Mouse (Mus musculus): ENCODE data around the gene Acsbg2. TPM values are rescaled to one million over a fixed set of nuclear protein-coding genes. Genes with fewer than 3 reads are reported as not detected.

Acsbg2 gene
- total and polyA plus RNA-seq, 2 experiments from 2014 or later = not detected

DNA sequence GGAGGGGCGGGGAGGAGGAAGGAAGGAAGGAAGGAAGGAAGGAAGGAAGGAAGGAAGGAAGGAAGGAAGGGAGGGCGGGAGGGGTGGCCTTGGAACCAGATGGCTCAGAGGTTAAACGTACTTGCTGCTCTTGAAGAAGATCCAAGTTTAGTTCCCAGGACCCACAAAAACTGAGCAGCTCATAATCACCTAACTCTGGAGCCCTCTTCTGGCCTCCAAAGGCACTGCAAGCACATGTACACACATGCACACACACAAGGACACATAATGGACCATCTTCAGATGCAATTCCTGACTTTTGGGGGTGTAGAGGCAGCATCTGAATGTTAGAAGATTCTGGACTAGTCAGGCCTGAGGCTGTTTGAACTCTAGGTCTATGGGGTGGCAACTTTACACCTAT, 13.8 kb upstream of the Acsbg2 start:
- H3K9ac ChIP-seq (replicated peaks; ENCODE audit: low read length) = no peak overlapping the region
- TF ChIP-seq CTCF (IDR thresholded peaks at IDR 0.05; ENCODE audit: low read depth) = peak; percentile 48
- no peaks in the 10 kb centered on the region for H3K4me1 ChIP-seq (ENCODE audit: insufficient read depth, low read length)
- H3K27me3 ChIP-seq (ENCODE audit: insufficient read depth, low read length) = no peaks in the 10 kb centered on the region
- no peak overlapping the region for H3K27ac ChIP-seq
- H3K36me3 ChIP-seq (ENCODE audit: insufficient read depth, low read length) = peaks cover 17% of the 10 kb centered on the region; the same call in 1 of the 2 replicates
- no peak overlapping the region for H3K4me2 ChIP-seq (ENCODE audit: low read depth, low read length)
- DNase-seq (ENCODE audit: low spot score) = no peak
- no peaks in the 10 kb centered on the region for H3K9me3 ChIP-seq (ENCODE audit: low read length)
- no peak overlapping the region for H3K4me3 ChIP-seq (ENCODE audit: low read length)
- ATAC-seq = no peak
- 79% methylated on average over 2 of the region's 3 CpGs for WGBS

DNA sequence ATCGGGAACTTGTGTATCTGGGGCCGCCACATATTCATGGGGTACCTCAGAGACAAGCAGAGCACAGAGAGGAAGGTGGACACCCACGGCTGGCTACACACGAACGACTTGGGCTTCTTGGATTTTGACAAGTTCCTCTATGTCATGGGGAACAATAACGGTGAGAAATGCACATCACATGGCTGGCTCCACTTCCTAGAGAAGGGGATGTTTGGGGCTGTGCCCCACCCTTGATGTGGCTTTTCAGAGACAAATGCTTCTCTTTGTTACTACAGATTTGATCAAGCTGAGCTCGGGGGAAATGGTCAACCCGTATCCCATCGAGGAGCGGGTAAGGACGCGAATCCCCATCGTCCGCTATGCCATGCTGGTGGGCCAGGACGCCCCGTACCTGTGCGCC, 10.6 kb upstream of the Acsbg2 start:
- no peak for TF ChIP-seq CTCF (IDR thresholded peaks at IDR 0.05; ENCODE audit: low read depth)
- H3K27me3 ChIP-seq (ENCODE audit: insufficient read depth, low read length) = no peaks in the 10 kb centered on the region
- DNase-seq (ENCODE audit: low spot score) = no peak

DNA sequence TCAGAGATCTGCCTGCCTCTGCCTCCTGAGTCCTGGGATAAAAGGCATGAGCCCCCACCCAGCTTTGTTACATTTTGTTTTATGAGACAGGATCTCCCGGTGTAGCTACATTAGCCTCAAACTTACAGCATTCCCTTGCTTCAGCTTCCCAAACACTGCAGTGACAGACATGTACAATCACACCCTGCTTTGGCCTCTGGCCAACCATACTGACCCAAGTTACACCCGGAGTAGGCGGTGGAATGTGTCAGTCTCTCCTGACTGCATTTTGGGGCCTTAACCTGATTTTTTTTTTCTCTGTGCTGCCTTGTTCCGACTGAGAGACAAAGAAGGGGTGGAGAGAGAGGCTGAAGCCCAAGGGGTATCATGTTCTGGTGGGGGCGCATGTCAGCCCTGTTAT, 10.1 kb upstream of the Acsbg2 start:
- H3K4me1 ChIP-seq (ENCODE audit: insufficient read depth, low read length) = no peaks in the 10 kb centered on the region
- no peak overlapping the region for H3K9ac ChIP-seq (replicated peaks; ENCODE audit: low read length)
- H3K27ac ChIP-seq = no peak overlapping the region
- no peak overlapping the region for H3K4me2 ChIP-seq (ENCODE audit: low read depth, low read length)
- WGBS = 65% methylated on average over 5 of the region's 5 CpGs
- no peaks in the 10 kb centered on the region for H3K36me3 ChIP-seq (ENCODE audit: insufficient read depth, low read length)
- H3K9me3 ChIP-seq (ENCODE audit: low read length) = no peaks in the 10 kb centered on the region
- DNase-seq (ENCODE audit: low spot score) = peak; percentile 19
- no peaks in the 10 kb centered on the region for H3K27me3 ChIP-seq (ENCODE audit: insufficient read depth, low read length)
- ATAC-seq = no peak
- H3K4me3 ChIP-seq (ENCODE audit: low read length) = no peak overlapping the region
- no peak for TF ChIP-seq CTCF (IDR thresholded peaks at IDR 0.05; ENCODE audit: low read depth)

More for the DNA sequence above, 10.6 kb upstream of the Acsbg2 start:
- Histone ChIP-seq H3K9me3 (ENCODE audit: low read length) (no peaks in the 10 kb centered on the region), H3K4me2 (ENCODE audit: low read depth, low read length) (no peak overlapping the region), H3K36me3 (ENCODE audit: insufficient read depth, low read length) (no peaks in the 10 kb centered on the region), H3K27ac (no peak overlapping the region), H3K9ac (replicated peaks; ENCODE audit: low read length) (no peak overlapping the region), H3K4me3 (ENCODE audit: low read length) (no peak overlapping the region), H3K4me1 (ENCODE audit: insufficient read depth, low read length) (no peaks in the 10 kb centered on the region)
- no peak for ATAC-seq
- 90% methylated on average over 17 of the region's 17 CpGs for WGBS

DNA sequence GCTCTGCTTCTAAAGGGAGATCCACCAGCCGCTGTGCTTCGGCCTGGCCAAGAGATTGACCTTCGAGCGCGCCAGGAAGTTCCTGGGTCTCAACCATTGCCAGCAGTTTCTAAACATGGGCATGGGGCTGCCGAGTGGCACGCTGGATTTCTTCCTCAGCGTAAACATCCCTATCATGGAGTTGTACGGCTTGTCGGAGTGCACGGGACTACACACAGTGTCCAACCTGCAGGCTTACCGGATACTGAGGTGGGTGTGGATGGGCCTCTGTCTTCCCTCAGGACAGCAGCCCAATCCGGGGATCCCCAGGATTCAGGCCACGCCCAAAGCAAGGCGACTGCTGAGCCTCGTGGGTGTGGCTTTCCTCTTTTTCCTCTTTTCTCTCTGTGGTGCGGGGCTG, 9.4 kb upstream of the Acsbg2 start:
- H3K4me2 ChIP-seq (ENCODE audit: low read depth, low read length) = peak overlapping the region; percentile 18; the same call in 1 of the 2 replicates

DNA sequence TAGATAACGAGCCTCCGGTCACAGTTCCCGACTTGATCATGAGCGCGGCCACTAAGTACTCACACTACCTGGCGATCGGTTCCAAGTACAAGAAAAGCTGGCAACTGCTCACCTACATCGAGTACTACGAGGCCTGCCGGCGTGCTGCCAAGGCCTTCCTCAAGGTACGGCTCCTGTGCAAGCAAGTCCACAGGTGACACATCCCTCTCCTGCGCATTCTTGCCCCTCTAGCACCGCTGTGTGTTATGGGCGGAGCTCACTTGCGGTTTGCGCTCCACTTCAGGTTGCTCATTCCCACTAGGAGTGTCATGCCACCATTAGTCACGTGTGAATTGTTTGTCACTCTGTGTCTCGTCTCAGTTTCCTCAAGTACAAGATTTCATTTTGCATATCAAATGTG, 3.2 kb upstream of the Acsbg2 start:
- H3K4me1 ChIP-seq (ENCODE audit: insufficient read depth, low read length) = no peaks in the 10 kb centered on the region
- no peak overlapping the region for H3K4me3 ChIP-seq (ENCODE audit: low read length)
- WGBS = 89% methylated on average over 19 of the region's 19 CpGs
- no peak overlapping the region for H3K9ac ChIP-seq (replicated peaks; ENCODE audit: low read length)
- H3K27me3 ChIP-seq (ENCODE audit: insufficient read depth, low read length) = no peaks in the 10 kb centered on the region
- DNase-seq (ENCODE audit: low spot score) = no peak
- no peaks in the 10 kb centered on the region for H3K36me3 ChIP-seq (ENCODE audit: insufficient read depth, low read length)
- TF ChIP-seq CTCF (IDR thresholded peaks at IDR 0.05; ENCODE audit: low read depth) = no peak
- no peak for ATAC-seq
- H3K9me3 ChIP-seq (ENCODE audit: low read length) = no peaks in the 10 kb centered on the region
- no peak overlapping the region for H3K4me2 ChIP-seq (ENCODE audit: low read depth, low read length)
- H3K27ac ChIP-seq = no peak overlapping the region

More for the DNA sequence above, 9.4 kb upstream of the Acsbg2 start:
- no peak for DNase-seq (ENCODE audit: low spot score)
- H3K4me1 ChIP-seq (ENCODE audit: insufficient read depth, low read length) = no peaks in the 10 kb centered on the region
- no peak; the same call in 1 of the 2 replicates for ATAC-seq
- WGBS = 54% methylated on average over 17 of the region's 17 CpGs
- H3K4me3 ChIP-seq (ENCODE audit: low read length) = no peak overlapping the region
- no peak for TF ChIP-seq CTCF (IDR thresholded peaks at IDR 0.05; ENCODE audit: low read depth)
- no peak overlapping the region for H3K9ac ChIP-seq (replicated peaks; ENCODE audit: low read length)
- H3K27ac ChIP-seq = no peak overlapping the region
- no peaks in the 10 kb centered on the region for H3K9me3 ChIP-seq (ENCODE audit: low read length)
- H3K36me3 ChIP-seq (ENCODE audit: insufficient read depth, low read length) = no peaks in the 10 kb centered on the region
- no peaks in the 10 kb centered on the region for H3K27me3 ChIP-seq (ENCODE audit: insufficient read depth, low read length)

DNA sequence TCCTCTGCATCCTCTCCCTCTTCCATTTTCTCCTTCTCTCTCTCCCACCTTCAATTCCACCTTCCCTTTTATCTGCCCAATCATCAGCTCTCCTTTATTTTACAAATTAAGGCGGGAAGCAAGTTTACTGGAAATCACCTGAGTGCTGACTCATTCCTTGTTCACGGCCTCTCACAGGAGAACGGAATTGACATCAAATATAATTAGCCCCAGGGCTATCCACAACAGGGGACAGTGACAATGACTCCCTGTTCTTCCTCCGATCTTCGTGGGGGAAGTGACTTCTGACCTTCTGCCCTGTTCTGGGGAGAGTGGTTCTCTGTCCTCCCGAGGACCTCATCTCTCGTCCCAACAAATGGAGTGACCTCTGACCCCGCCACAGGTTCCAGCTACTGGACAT, 2.7 kb upstream of the Acsbg2 start:
- ATAC-seq (no peak), DNase-seq (ENCODE audit: low spot score) (no peak)
- Histone ChIP-seq H3K4me3 (ENCODE audit: low read length) (no peak overlapping the region), H3K36me3 (ENCODE audit: insufficient read depth, low read length) (no peaks in the 10 kb centered on the region), H3K4me2 (ENCODE audit: low read depth, low read length) (no peak overlapping the region), H3K9ac (replicated peaks; ENCODE audit: low read length) (no peak overlapping the region), H3K27ac (no peak overlapping the region), H3K9me3 (ENCODE audit: low read length) (no peaks in the 10 kb centered on the region), H3K27me3 (ENCODE audit: insufficient read depth, low read length) (no peaks in the 10 kb centered on the region), H3K4me1 (ENCODE audit: insufficient read depth, low read length) (no peaks in the 10 kb centered on the region)
- 75% methylated on average over 8 of the region's 8 CpGs for WGBS
- no peak for TF ChIP-seq CTCF (IDR thresholded peaks at IDR 0.05; ENCODE audit: low read depth)

DNA sequence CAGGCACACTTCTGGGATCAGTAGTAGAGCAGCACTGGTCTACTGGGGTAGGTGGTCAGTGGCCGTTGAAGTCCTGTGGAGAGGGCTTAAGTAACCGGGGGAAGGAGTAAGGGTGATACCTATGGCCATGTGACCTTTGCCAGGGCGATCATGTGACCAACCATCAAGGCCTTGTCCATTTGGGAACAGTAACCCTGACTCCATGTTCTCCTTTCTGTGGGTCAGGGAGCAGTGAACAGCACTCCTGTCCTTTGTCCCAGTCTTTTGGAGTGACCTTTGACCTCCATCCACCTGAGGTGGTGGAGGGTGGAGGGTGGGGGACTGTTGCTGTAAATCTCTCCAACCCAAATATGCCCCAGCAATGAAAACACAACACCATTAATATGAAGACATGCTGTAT, 2.2 kb upstream of the Acsbg2 start:
- H3K4me2 ChIP-seq (ENCODE audit: low read depth, low read length) = no peak overlapping the region
- H3K9me3 ChIP-seq (ENCODE audit: low read length) = no peaks in the 10 kb centered on the region
- H3K27me3 ChIP-seq (ENCODE audit: insufficient read depth, low read length) = no peaks in the 10 kb centered on the region
- no peak overlapping the region for H3K9ac ChIP-seq (replicated peaks; ENCODE audit: low read length)
- no peak overlapping the region for H3K4me3 ChIP-seq (ENCODE audit: low read length)
- no peak for TF ChIP-seq CTCF (IDR thresholded peaks at IDR 0.05; ENCODE audit: low read depth)
- H3K4me1 ChIP-seq (ENCODE audit: insufficient read depth, low read length) = no peaks in the 10 kb centered on the region
- DNase-seq (ENCODE audit: low spot score) (no peak), ATAC-seq (no peak)
- WGBS = 86% methylated on average over 3 of the region's 3 CpGs
- no peak overlapping the region for H3K27ac ChIP-seq
- no peaks in the 10 kb centered on the region for H3K36me3 ChIP-seq (ENCODE audit: insufficient read depth, low read length)

Data from hindbrain, postnatal 0 days (tissue).